Mouse (Mus musculus) lung, embryonic 15.5 days (tissue): ENCODE measurements at regions not wholly inside any gene's neighbourhood (a gene's known extent, or its start where the extent isn't known, plus 50 kb on each side); places are given as distances from the start of the nearest gene placed in this dataset.
A peak's percentile ranks its signal among the peaks of the same experiment; 100 is the strongest.

ENCODE experiments used
- ATAC-seq: fragments of 200-750 bp; cut with Nextera tagmentation; 2 replicates; pipeline ENCODE4 v1.8.0; 2017; ENCODE audit warnings: moderate number of reproducible peaks, borderline replicate concordance; ENCODE audit not compliant: low FRiP score, low TSS enrichment; ENCODE audit errors: extremely low read depth
- H3K27ac ChIP-seq: fragments of 300-500 bp; sonication (generic); 2 replicates; pipeline ENCODE4 v1.5.1; 2015; ENCODE audit warnings: moderate library complexity, mild to moderate bottlenecking, inconsistent platforms
- H3K27me3 ChIP-seq: fragments of 300-500 bp; sonication (generic); 2 replicates; pipeline ENCODE4 v1.6.1; 2015; ENCODE audit warnings: inconsistent platforms
- H3K36me3 ChIP-seq: fragments of 300-500 bp; sonication (generic); 2 replicates; pipeline ENCODE4 v1.6.1; 2015; ENCODE audit warnings: inconsistent platforms
- H3K4me1 ChIP-seq: fragments of 300-500 bp; sonication (generic); 2 replicates; pipeline ENCODE4 v1.6.1; 2015; ENCODE audit warnings: inconsistent platforms
- H3K4me2 ChIP-seq: fragments of 300-500 bp; sonication (generic); 2 replicates; pipeline ENCODE4 v1.6.1; 2015; ENCODE audit warnings: inconsistent platforms, mild to moderate bottlenecking, moderate library complexity
- H3K4me3 ChIP-seq: fragments of 300-500 bp; sonication (generic); 2 replicates; pipeline ENCODE4 v1.5.1; 2015; ENCODE audit warnings: mild to moderate bottlenecking, inconsistent platforms
- H3K9ac ChIP-seq: fragments of 300-500 bp; sonication (generic); 2 replicates; pipeline ENCODE4 v1.6.1; 2015; ENCODE audit warnings: inconsistent platforms
- H3K9me3 ChIP-seq: fragments of 300-500 bp; sonication (generic); 2 replicates; pipeline ENCODE4 v1.6.1; 2016; ENCODE audit warnings: inconsistent platforms
- WGBS: fragments of 180-500 bp; shearing (Covaris S2); methylation state at CpG from one replicate; pipeline ENCODE4 v1.1.7; 2015; 5-methylcytosine and 5-hydroxymethylcytosine counted together

DNA sequence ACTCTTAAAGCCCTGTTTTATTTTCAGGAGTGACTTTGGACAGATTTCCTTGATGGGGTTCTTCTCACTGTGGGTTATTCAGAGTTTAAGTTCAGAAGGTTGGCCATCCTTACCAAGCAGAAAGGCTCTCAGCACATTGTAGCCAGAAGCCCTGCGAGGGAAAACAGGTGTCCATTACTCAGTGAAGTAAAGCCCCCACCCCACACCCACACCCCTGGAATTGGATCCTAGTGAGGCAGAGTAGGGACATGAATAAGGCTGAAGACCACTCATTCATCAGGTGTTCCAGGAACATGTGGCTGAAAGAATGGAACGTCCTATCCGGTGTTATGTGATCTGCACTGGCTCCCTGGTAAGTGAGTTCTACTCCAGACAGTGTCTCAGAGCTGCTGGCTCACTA is 602.3 kb downstream of the Tns3 start:
- Histone ChIP-seq H3K4me1 (no peaks in the 10 kb centered on the region), H3K9ac (no peak overlapping the region), H3K27ac (no peak overlapping the region), H3K4me2 (no peak overlapping the region), H3K4me3 (no peak overlapping the region), H3K36me3 (no peaks in the 10 kb centered on the region), H3K9me3 (no peaks in the 10 kb centered on the region), H3K27me3 (no peaks in the 10 kb centered on the region)
- ATAC-seq: no peak
- 85% methylated on average over 3 of the region's 3 CpGs for whole genome bisulfite sequencing

DNA sequence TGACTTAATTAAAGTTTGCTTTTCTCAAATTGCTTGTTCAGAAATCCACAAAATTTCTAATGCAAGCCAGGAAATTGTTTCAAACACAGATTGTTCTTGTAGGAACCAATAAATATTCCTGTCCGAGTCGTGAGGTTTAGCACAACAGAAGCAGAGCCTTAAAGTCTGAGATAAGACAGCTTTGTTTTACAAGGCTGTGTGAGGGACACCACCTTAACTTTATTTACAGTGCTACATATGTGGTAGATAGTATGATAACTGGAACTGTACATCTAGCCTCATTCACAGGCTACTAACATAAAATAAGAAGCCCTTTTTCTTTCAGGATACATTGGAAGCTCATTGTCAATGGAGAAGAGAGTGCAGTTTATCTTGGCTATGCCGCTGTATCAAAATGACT is 602.8 kb downstream of the Tns3 start:
- ATAC-seq: no peak
- Histone ChIP-seq H3K4me2 (no peak overlapping the region), H3K9me3 (no peaks in the 10 kb centered on the region), H3K36me3 (no peaks in the 10 kb centered on the region), H3K9ac (no peak overlapping the region), H3K4me1 (no peaks in the 10 kb centered on the region), H3K4me3 (no peak overlapping the region), H3K27ac (no peak overlapping the region), H3K27me3 (no peaks in the 10 kb centered on the region)
- 71% methylated on average over 3 of the region's 3 CpGs for WGBS

DNA sequence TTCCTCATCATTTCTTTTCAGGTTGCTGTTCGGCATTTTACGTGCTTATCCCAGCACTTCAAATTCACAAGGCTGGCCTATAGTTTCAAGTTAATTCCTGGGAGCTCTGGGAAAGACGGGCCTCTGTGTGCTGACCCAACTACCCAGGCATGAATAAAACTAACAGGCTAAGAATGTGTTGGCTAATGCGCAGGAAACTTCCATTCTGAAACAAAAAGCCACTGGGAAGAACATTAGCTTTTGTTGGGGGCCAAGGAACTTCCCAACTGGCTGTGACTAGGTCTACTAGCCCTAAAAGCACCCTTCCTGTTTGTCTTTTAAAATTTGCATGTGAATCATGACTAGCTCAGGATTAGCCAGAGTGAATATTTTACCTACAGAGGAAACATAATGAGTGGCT is 612.8 kb downstream of the Tns3 start:
- Histone ChIP-seq H3K4me3 (no peak overlapping the region), H3K36me3 (no peaks in the 10 kb centered on the region), H3K9me3 (no peaks in the 10 kb centered on the region), H3K27ac (no peak overlapping the region), H3K27me3 (no peaks in the 10 kb centered on the region), H3K4me2 (no peak overlapping the region), H3K9ac (no peak overlapping the region), H3K4me1 (no peaks in the 10 kb centered on the region)
- ATAC-seq: no peak
- 54% methylated on average over 4 of the region's 4 CpGs for WGBS

DNA sequence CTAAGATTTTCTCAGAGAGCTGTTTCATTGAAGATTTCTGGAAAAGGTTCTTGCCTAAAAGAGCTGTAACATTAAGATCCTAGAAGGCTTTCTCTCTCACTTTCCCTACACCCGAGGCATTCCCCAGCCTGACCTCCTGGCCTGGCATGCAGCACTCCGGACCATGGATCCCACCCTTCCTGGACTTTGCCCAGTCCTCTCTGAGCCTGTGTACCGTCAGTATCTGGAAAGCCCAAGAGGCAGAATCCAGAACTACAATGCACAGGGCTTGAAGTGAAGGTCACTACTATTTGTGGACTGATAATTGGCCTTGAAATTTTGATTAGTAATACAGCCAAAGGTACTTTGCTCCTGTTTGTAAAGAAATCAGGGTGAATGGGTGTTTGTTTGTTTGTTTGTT is 619.2 kb downstream of the Tns3 start:
- H3K27ac ChIP-seq: no peak overlapping the region
- H3K4me1 ChIP-seq: no peaks in the 10 kb centered on the region
- ATAC-seq: no peak
- no peaks in the 10 kb centered on the region for H3K9me3 ChIP-seq
- WGBS: 77% methylated on average over 3 of the region's 3 CpGs
- no peak overlapping the region for H3K4me2 ChIP-seq
- no peaks in the 10 kb centered on the region for H3K27me3 ChIP-seq
- no peak overlapping the region for H3K4me3 ChIP-seq
- H3K9ac ChIP-seq: no peak overlapping the region
- H3K36me3 ChIP-seq: no peaks in the 10 kb centered on the region

DNA sequence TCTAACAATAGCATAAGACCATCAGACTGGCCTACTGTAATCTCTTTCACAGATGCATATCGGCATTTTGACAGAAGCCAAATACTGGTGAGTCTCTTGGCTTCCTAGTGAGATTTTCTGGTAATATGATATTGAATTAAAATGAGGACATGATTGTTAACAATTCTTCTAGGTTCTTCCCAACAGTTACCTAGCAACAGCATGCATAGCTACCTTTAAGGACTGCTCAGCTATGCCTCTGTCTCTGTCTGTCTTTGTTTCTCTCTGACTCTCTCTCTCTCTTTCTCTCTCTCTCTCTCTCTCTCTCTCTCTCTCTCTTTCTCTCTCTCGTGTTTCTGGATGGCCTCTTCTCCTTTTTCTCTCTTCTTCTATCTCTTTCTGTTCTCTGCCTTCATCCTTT is 634.2 kb downstream of the Tns3 start:
- Histone ChIP-seq H3K27ac (no peak overlapping the region), H3K9me3 (no peaks in the 10 kb centered on the region), H3K9ac (no peak overlapping the region), H3K36me3 (no peaks in the 10 kb centered on the region), H3K27me3 (no peaks in the 10 kb centered on the region), H3K4me2 (no peak overlapping the region), H3K4me3 (no peak overlapping the region), H3K4me1 (no peaks in the 10 kb centered on the region)
- ATAC-seq: no peak
- WGBS: 55% methylated on average over 2 of the region's 2 CpGs

DNA sequence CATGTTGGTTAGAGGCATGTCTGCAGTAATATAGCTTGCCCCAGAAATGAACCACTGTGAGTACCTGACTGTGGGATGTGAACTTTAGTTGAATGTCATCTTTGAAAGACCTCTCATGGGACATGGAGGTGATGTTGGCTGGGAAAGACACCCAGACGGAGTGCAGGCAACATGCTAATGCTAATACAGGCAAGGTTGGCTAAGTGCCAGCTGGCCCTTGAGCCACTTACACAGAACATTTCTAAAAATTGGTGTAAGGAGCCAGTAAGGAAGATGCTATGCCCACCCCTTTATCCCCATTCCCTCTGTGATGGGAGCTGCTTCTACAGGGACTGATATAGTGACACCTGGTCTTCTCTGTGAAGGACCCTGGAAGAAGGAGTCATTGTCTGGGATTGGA is 656.5 kb downstream of the Tns3 start:
- Histone ChIP-seq H3K9ac (no peak overlapping the region), H3K36me3 (no peaks in the 10 kb centered on the region), H3K27me3 (no peaks in the 10 kb centered on the region), H3K4me3 (no peak overlapping the region), H3K9me3 (no peaks in the 10 kb centered on the region), H3K4me1 (no peaks in the 10 kb centered on the region), H3K27ac (no peak overlapping the region), H3K4me2 (no peak overlapping the region)
- 43% methylated on average over 1 of the region's 1 CpGs for WGBS
- ATAC-seq: no peak

DNA sequence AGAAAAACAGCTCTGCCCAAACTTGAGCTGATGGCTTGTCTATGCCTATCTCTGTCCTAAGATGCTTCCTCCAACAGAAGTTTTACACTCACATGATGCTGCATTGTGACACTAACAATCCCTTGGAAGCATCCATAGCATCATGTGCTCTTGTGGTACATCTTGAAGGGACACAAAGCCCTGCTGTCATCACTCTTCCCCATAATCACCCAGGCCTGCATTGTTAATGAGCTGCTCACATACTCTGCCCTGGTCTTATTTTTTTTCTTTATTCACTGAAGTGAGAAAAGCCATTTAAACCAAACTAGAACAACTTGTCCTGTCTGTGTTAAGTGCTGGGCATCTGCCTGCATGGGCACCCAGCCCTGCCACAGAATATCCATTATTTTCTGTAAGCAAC is 683.3 kb downstream of the Tns3 start:
- Histone ChIP-seq H3K9me3 (no peaks in the 10 kb centered on the region), H3K4me2 (no peak overlapping the region), H3K27ac (no peak overlapping the region), H3K36me3 (no peaks in the 10 kb centered on the region), H3K4me3 (no peak overlapping the region), H3K9ac (no peak overlapping the region), H3K4me1 (no peaks in the 10 kb centered on the region), H3K27me3 (no peaks in the 10 kb centered on the region)
- ATAC-seq: no peak

DNA sequence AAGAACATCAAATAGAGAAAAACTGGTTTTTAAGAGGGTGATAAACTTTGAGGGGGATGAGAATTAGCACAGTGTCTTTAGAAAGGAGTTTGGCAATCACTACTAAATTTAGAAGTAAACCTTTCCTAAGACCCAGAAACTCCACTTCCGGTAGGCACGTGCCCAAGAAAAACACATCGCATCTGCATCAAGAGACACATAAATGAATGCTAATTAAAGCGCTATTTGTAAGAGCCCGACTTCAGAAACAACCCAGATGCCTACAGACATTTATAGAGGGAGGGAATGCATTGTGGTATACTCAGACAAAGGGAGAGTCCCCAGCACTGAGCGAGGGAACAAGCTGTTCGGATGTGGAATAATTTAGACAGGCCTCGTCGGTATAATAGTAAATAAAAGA is 688.5 kb downstream of the Tns3 start:
- Histone ChIP-seq H3K36me3 (no peaks in the 10 kb centered on the region), H3K4me2 (no peak overlapping the region), H3K27ac (peak overlapping the region; percentile 44), H3K4me3 (no peak overlapping the region), H3K9me3 (no peaks in the 10 kb centered on the region), H3K27me3 (no peaks in the 10 kb centered on the region), H3K4me1 (no peaks in the 10 kb centered on the region), H3K9ac (no peak overlapping the region)
- ATAC-seq: peak; percentile 87
- WGBS: 34% methylated on average over 9 of the region's 9 CpGs

DNA sequence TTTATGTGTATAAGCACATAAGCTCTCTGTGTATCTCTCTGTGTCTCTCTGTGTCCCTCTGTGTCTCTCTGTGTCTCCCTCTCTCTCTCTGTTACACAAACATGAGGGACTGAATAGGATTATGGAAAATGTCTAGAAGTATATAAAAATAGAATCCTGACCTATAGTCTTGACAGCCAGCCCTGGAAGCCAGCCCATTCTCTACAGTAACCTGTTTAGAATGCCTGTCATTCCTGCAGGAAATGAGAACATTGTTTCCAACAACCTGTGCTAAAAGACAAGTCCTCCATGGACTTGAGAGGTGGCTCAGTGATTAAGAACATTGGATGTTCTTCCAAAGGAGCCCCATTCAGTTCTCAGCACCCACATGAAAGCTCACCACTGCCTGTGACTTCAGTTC is 714.4 kb downstream of the Tns3 start:
- Histone ChIP-seq H3K9me3 (no peaks in the 10 kb centered on the region), H3K9ac (no peak overlapping the region), H3K4me3 (no peak overlapping the region), H3K4me1 (no peaks in the 10 kb centered on the region), H3K36me3 (no peaks in the 10 kb centered on the region), H3K27me3 (no peaks in the 10 kb centered on the region), H3K27ac (no peak overlapping the region), H3K4me2 (no peak overlapping the region)
- ATAC-seq: no peak

DNA sequence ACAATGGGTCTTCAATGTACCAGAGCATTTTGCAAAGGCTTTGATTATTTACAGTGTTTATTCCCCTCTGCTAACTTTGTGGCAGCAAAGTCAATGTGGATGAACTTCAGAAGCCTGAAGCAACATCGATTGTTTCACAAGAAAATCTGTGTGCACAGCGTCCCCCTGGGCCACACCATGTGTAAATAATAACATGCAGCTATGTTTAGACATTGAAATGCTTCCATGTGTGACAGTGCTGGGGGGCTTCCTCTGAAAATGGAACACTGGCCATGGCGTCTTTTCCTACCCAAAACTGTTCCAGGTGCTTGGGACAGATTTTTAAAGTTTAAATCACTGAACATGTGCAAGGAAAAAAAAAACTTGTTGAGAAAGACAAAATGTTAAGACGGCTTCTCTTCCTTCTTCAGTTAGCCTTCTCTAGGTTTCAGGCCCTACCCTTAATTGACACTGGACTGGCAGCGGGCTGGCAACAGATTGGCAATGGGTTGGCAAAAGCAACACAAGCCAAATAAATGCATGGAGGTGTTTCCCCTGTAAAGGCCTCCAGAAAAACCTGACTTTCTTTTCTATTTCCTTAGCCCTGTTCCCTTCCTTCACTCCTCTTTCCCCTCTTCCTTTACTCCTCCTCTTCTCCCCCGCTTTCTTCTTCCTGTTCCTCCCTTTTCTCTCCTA is 715.0 kb downstream of the Tns3 start:
- H3K27me3 ChIP-seq: no peaks in the 10 kb centered on the region
- no peak for ATAC-seq
- H3K9me3 ChIP-seq: no peaks in the 10 kb centered on the region
- H3K27ac ChIP-seq: no peak overlapping the region
- H3K9ac ChIP-seq: no peak overlapping the region
- 74% methylated on average over 6 of the region's 6 CpGs for WGBS
- no peaks in the 10 kb centered on the region for H3K36me3 ChIP-seq
- no peaks in the 10 kb centered on the region for H3K4me1 ChIP-seq
- no peak overlapping the region for H3K4me3 ChIP-seq
- no peak overlapping the region for H3K4me2 ChIP-seq

DNA sequence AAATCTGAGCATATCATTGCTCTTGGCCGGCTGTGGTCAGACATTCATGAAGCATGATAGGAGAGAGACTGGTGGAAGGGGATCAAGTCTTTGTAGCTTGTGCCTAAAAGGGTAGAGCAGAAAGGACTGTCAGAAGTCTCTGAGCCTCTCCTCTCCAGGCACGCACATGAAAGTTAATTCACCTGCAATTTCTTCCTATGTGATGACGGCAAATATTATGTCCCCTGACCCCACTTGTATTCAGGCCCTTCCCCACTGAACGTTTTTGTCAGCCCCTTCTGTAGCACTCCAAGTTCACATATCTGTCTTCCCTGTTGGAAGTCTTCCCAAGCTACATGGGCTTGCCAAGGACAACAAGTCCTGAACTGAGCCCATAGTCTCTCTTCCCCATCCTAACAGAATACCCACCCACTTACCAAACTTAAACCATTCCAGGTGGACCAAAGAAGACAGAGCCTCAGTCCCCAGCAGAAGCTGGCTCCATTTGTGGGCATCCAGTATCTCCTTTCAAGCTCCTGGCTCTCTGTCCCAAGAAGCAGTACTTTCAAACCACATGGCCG is 719.3 kb downstream of the Tns3 start:
- Histone ChIP-seq H3K9me3 (no peaks in the 10 kb centered on the region), H3K36me3 (no peaks in the 10 kb centered on the region), H3K9ac (no peak overlapping the region), H3K27me3 (no peaks in the 10 kb centered on the region), H3K4me1 (no peaks in the 10 kb centered on the region), H3K4me2 (no peak overlapping the region), H3K4me3 (no peak overlapping the region), H3K27ac (no peak overlapping the region)
- ATAC-seq: no peak
- WGBS: 68% methylated on average over 5 of the region's 5 CpGs

DNA sequence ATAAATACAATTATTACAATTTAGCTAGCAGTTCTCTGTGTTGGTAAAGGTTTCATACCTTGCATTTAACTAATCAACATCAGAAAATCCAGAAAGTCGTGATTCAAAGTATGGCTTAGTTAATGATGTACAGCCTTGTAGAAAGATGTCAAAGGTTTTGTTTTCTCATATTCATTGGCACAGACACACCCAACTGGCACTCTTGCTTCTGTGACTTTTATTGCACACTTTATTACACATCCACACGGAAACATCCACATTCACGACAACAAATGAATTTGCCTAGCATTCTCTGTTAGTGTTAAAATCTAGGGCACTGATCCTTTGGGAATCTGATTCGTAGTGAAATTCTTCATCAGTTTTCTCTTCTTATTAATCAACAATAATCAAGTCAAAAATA is 720.0 kb downstream of the Tns3 start:
- no peak overlapping the region for H3K27ac ChIP-seq
- WGBS: 76% methylated on average over 4 of the region's 4 CpGs
- ATAC-seq: no peak
- H3K4me3 ChIP-seq: no peak overlapping the region
- H3K27me3 ChIP-seq: no peaks in the 10 kb centered on the region
- H3K36me3 ChIP-seq: no peaks in the 10 kb centered on the region
- no peaks in the 10 kb centered on the region for H3K4me1 ChIP-seq
- no peaks in the 10 kb centered on the region for H3K9me3 ChIP-seq
- no peak overlapping the region for H3K4me2 ChIP-seq
- no peak overlapping the region for H3K9ac ChIP-seq

DNA sequence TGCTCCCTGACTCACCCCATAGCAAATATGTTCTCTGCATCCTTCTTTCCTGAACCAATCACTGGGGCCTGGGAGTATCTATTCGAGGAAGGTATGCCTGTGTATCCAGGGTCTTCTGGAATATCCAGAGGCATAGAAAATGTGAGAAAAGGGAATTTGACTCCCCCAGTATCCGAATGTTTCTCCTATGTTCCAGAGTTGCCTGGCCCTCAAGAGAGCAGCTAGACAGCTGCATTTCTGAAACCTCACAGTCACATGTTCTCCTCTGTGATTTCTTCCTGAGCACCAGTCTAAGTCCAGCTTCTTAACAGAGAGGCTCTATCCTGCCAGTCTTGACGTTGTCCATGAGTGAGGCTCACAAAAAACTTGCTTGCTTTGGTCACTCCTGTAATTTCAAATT is 719.9 kb upstream of the Igfbp3 start:
- Histone ChIP-seq H3K4me2 (no peak overlapping the region), H3K9me3 (no peaks in the 10 kb centered on the region), H3K4me1 (no peaks in the 10 kb centered on the region), H3K27me3 (no peaks in the 10 kb centered on the region), H3K27ac (no peak overlapping the region), H3K36me3 (no peaks in the 10 kb centered on the region), H3K9ac (no peak overlapping the region), H3K4me3 (no peak overlapping the region)
- 77% methylated on average over 3 of the region's 3 CpGs for WGBS
- ATAC-seq: no peak
